Mouse (Mus musculus): ENCODE measurements around the gene Gm39566. TPM values are rescaled to one million over a fixed set of nuclear protein-coding genes. Genes with fewer than 3 reads are reported as not detected.

The Gm39566 gene
- polyA plus RNA-seq, 1 experiment from 2014 or later, result not detected

- Histone ChIP-seq H3K4me1 (ENCODE audit: control insufficient read depth, insufficient read depth, low read length) (peaks cover 15% of the 10 kb centered on the region), H3K4me3 (ENCODE audit: low read length) (peak within 1 kb of the TSS; percentile 89), H3K36me3 (ENCODE audit: control insufficient read depth, insufficient read depth, low read length) (no peaks in the 10 kb centered on the region), H3K9me3 (ENCODE audit: control insufficient read depth, low read length) (no peaks in the 10 kb centered on the region), H3K27ac (ENCODE audit: low read depth, low read length) (peak within 1 kb of the TSS; percentile 81), H3K27me3 (ENCODE audit: control insufficient read depth, insufficient read depth, low read length) (no peaks in the 10 kb centered on the region), H3K9ac (ENCODE audit: low read depth, low read length) (peak within 1 kb of the TSS; percentile 91), H3K4me2 (replicated peaks; ENCODE audit: low read depth, low read length) (peak within 1 kb of the TSS; percentile 85)
- 22% methylated on average over 32 of the region's 55 CpGs for WGBS
- peak; percentile 70 for ATAC-seq (ENCODE audit: low FRiP score, low TSS enrichment)
Measured at GRCm38 (mm10) chr11:69765221-69766125, 49.6 kb downstream of the Gm39566 start, which contains the start of gene Zbtb4. Zbtb4 (plus strand) TSS chr11:69765912.

- no peak overlapping the region for H3K4me2 ChIP-seq (replicated peaks; ENCODE audit: low read depth, low read length)
- no peak overlapping the region for H3K27ac ChIP-seq (ENCODE audit: low read depth, low read length)
- WGBS, result 71% methylated on average over 7 of the region's 7 CpGs
- H3K9me3 ChIP-seq (ENCODE audit: control insufficient read depth, low read length), result no peaks in the 10 kb centered on the region
- no peak for ATAC-seq (ENCODE audit: low FRiP score, low TSS enrichment)
- H3K27me3 ChIP-seq (ENCODE audit: control insufficient read depth, insufficient read depth, low read length), result no peaks in the 10 kb centered on the region
- H3K36me3 ChIP-seq (ENCODE audit: control insufficient read depth, insufficient read depth, low read length), result no peaks in the 10 kb centered on the region
- H3K9ac ChIP-seq (ENCODE audit: low read depth, low read length), result no peak overlapping the region
- H3K4me1 ChIP-seq (ENCODE audit: control insufficient read depth, insufficient read depth, low read length), result peaks cover 25% of the 10 kb centered on the region
- no peak overlapping the region for H3K4me3 ChIP-seq (ENCODE audit: low read length)
Measured at GRCm38 (mm10) chr11:69763551-69763950, 51.5 kb downstream of the Gm39566 start.

GRCm38 (mm10) chr11:69761868-69762267, 53.2 kb downstream of the Gm39566 start, which contains the start of gene Slc35g3:
Slc35g3 (minus strand) TSS chr11:69761968.
- no peak within 1 kb of the TSS for H3K27ac ChIP-seq (ENCODE audit: low read depth, low read length)
- no peak within 1 kb of the TSS for H3K4me3 ChIP-seq (ENCODE audit: low read length)
- WGBS, result 67% methylated on average over 1 of the region's 1 CpGs
- peaks cover 22% of the 10 kb centered on the region for H3K4me1 ChIP-seq (ENCODE audit: control insufficient read depth, insufficient read depth, low read length)
- H3K9me3 ChIP-seq (ENCODE audit: control insufficient read depth, low read length), result no peaks in the 10 kb centered on the region
- H3K4me2 ChIP-seq (replicated peaks; ENCODE audit: low read depth, low read length), result no peak within 1 kb of the TSS
- ATAC-seq (ENCODE audit: low FRiP score, low TSS enrichment), result no peak
- H3K9ac ChIP-seq (ENCODE audit: low read depth, low read length), result no peak within 1 kb of the TSS
- no peaks in the 10 kb centered on the region for H3K27me3 ChIP-seq (ENCODE audit: control insufficient read depth, insufficient read depth, low read length)
- no peaks in the 10 kb centered on the region for H3K36me3 ChIP-seq (ENCODE audit: control insufficient read depth, insufficient read depth, low read length)

Other genes with a start within 250 kb of the Gm39566 start
- gene Wrap53, start 235.0 kb downstream of the Gm39566 start, polyA plus RNA-seq (2014; fragmentation: Nextera tagmentation; extraction: Ambion mirVana), result 26.9 and 31.9 TPM in 2 replicates
- gene Trp53, start 234.9 kb downstream of the Gm39566 start, polyA plus RNA-seq (2014; fragmentation: Nextera tagmentation; extraction: Ambion mirVana), result 214 and 219 TPM in 2 replicates
- gene Atp1b2, start 209.4 kb downstream of the Gm39566 start, polyA plus RNA-seq (2014; fragmentation: Nextera tagmentation; extraction: Ambion mirVana), result 7.6 and 11.4 TPM in 2 replicates
- gene Shbg, start 197.4 kb downstream of the Gm39566 start, polyA plus RNA-seq (2014; fragmentation: Nextera tagmentation; extraction: Ambion mirVana), result not detected in 2 replicates
- gene Sat2, start 193.3 kb downstream of the Gm39566 start, polyA plus RNA-seq (2014; fragmentation: Nextera tagmentation; extraction: Ambion mirVana), result 16.9 and 22.6 TPM in 2 replicates
- gene Fxr2, start 182.3 kb downstream of the Gm39566 start, polyA plus RNA-seq (2014; fragmentation: Nextera tagmentation; extraction: Ambion mirVana), result 30.7 and 33.3 TPM in 2 replicates
- 0.51 TPM in 1 of 2 replicates, not detected in the other for gene Sox15, start 160.0 kb downstream of the Gm39566 start, polyA plus RNA-seq (2014; fragmentation: Nextera tagmentation; extraction: Ambion mirVana)
- gene Mpdu1, start 152.7 kb downstream of the Gm39566 start, polyA plus RNA-seq (2014; fragmentation: Nextera tagmentation; extraction: Ambion mirVana), result 42.3 and 71.8 TPM in 2 replicates
- gene Cd68, start 149.1 kb downstream of the Gm39566 start, polyA plus RNA-seq (2014; fragmentation: Nextera tagmentation; extraction: Ambion mirVana), result 8.5 and 10.5 TPM in 2 replicates
- gene Eif4a1, start 142.9 kb downstream of the Gm39566 start, polyA plus RNA-seq (2014; fragmentation: Nextera tagmentation; extraction: Ambion mirVana), result 729 and 1,177 TPM in 2 replicates
- 95.2 and 102 TPM in 2 replicates for gene Senp3, start 133.2 kb downstream of the Gm39566 start, polyA plus RNA-seq (2014; fragmentation: Nextera tagmentation; extraction: Ambion mirVana)
- gene Tnfsf13, start 129.5 kb downstream of the Gm39566 start, polyA plus RNA-seq (2014; fragmentation: Nextera tagmentation; extraction: Ambion mirVana), result 0.34 and 0.60 TPM in 2 replicates
- 6.9 and 8.6 TPM in 2 replicates for gene Tnfsf12, start 119.4 kb downstream of the Gm39566 start, polyA plus RNA-seq (2014; fragmentation: Nextera tagmentation; extraction: Ambion mirVana)
- gene Tnfsfm13, start 119.2 kb downstream of the Gm39566 start, polyA plus RNA-seq (2014; fragmentation: Nextera tagmentation; extraction: Ambion mirVana), result 4.6 and 4.9 TPM in 2 replicates
- 30.2 and 58.4 TPM in 2 replicates for gene Polr2a, start 56.7 kb downstream of the Gm39566 start, polyA plus RNA-seq (2014; fragmentation: Nextera tagmentation; extraction: Ambion mirVana)
- 0.23 and 0.36 TPM in 2 replicates for gene Slc35g3, start 53.3 kb downstream of the Gm39566 start, polyA plus RNA-seq (2014; fragmentation: Nextera tagmentation; extraction: Ambion mirVana)
- gene Zbtb4, start 49.4 kb downstream of the Gm39566 start, polyA plus RNA-seq (2014; fragmentation: Nextera tagmentation; extraction: Ambion mirVana), result 2.0 and 2.2 TPM in 2 replicates
- 4.6 and 6.5 TPM in 2 replicates for gene Chrnb1, start 19.4 kb downstream of the Gm39566 start, polyA plus RNA-seq (2014; fragmentation: Nextera tagmentation; extraction: Ambion mirVana)
- 1.7 and 1.9 TPM in 2 replicates for gene Fgf11, start 13.4 kb downstream of the Gm39566 start, polyA plus RNA-seq (2014; fragmentation: Nextera tagmentation; extraction: Ambion mirVana)
- 6.4 and 7.7 TPM in 2 replicates for gene Tmem102, start 9.7 kb downstream of the Gm39566 start, polyA plus RNA-seq (2014; fragmentation: Nextera tagmentation; extraction: Ambion mirVana)
- gene Spem2, start 3.2 kb upstream of the Gm39566 start, polyA plus RNA-seq (2014; fragmentation: Nextera tagmentation; extraction: Ambion mirVana), result not detected in 2 replicates
- 0.27 TPM in 1 of 2 replicates, not detected in the other for gene Spem1, start 6.9 kb upstream of the Gm39566 start, polyA plus RNA-seq (2014; fragmentation: Nextera tagmentation; extraction: Ambion mirVana)
- 7.8 and 8.5 TPM in 2 replicates for gene Nlgn2, start 22.5 kb upstream of the Gm39566 start, polyA plus RNA-seq (2014; fragmentation: Nextera tagmentation; extraction: Ambion mirVana)
- 354 and 512 TPM in 2 replicates for gene Tmem256, start 23.2 kb upstream of the Gm39566 start, polyA plus RNA-seq (2014; fragmentation: Nextera tagmentation; extraction: Ambion mirVana)
- gene Plscr3, start 31.1 kb upstream of the Gm39566 start, polyA plus RNA-seq (2014; fragmentation: Nextera tagmentation; extraction: Ambion mirVana), result 84.3 and 105 TPM in 2 replicates
- gene Tnk1, start 43.4 kb upstream of the Gm39566 start, polyA plus RNA-seq (2014; fragmentation: Nextera tagmentation; extraction: Ambion mirVana), result 2.3 and 4.9 TPM in 2 replicates
- gene Tmem95, start 62.7 kb upstream of the Gm39566 start, polyA plus RNA-seq (2014; fragmentation: Nextera tagmentation; extraction: Ambion mirVana), result not detected in 2 replicates
- gene Kctd11, start 66.1 kb upstream of the Gm39566 start, polyA plus RNA-seq (2014; fragmentation: Nextera tagmentation; extraction: Ambion mirVana), result 3.8 and 6.4 TPM in 2 replicates
- 0.20 and 0.28 TPM in 2 replicates for gene Acap1, start 80.2 kb upstream of the Gm39566 start, polyA plus RNA-seq (2014; fragmentation: Nextera tagmentation; extraction: Ambion mirVana)
- 12.4 and 15.1 TPM in 2 replicates for gene 2810408A11Rik, start 85.7 kb upstream of the Gm39566 start, polyA plus RNA-seq (2014; fragmentation: Nextera tagmentation; extraction: Ambion mirVana)
- 13.0 and 16.3 TPM in 2 replicates for gene Neurl4, start 85.8 kb upstream of the Gm39566 start, polyA plus RNA-seq (2014; fragmentation: Nextera tagmentation; extraction: Ambion mirVana)
- gene Gps2, start 98.6 kb upstream of the Gm39566 start, polyA plus RNA-seq (2014; fragmentation: Nextera tagmentation; extraction: Ambion mirVana), result 73.4 and 82.0 TPM in 2 replicates
- 2,108 and 2,169 TPM in 2 replicates for gene Eif5a, start 106.7 kb upstream of the Gm39566 start, polyA plus RNA-seq (2014; fragmentation: Nextera tagmentation; extraction: Ambion mirVana)
- 10.1 and 10.7 TPM in 2 replicates for gene Ybx2, start 120.5 kb upstream of the Gm39566 start, polyA plus RNA-seq (2014; fragmentation: Nextera tagmentation; extraction: Ambion mirVana)
- 11.7 and 14.1 TPM in 2 replicates for gene Slc2a4, start 132.9 kb upstream of the Gm39566 start, polyA plus RNA-seq (2014; fragmentation: Nextera tagmentation; extraction: Ambion mirVana)
- gene Cldn7, start 149.5 kb upstream of the Gm39566 start, polyA plus RNA-seq (2014; fragmentation: Nextera tagmentation; extraction: Ambion mirVana), result 117 and 132 TPM in 2 replicates
- gene Ctdnep1, start 165.9 kb upstream of the Gm39566 start, polyA plus RNA-seq (2014; fragmentation: Nextera tagmentation; extraction: Ambion mirVana), result 34.5 and 50.1 TPM in 2 replicates
- gene Elp5, start 167.2 kb upstream of the Gm39566 start, polyA plus RNA-seq (2014; fragmentation: Nextera tagmentation; extraction: Ambion mirVana), result 117 and 141 TPM in 2 replicates
- gene Gabarap, start 175.8 kb upstream of the Gm39566 start, polyA plus RNA-seq (2014; fragmentation: Nextera tagmentation; extraction: Ambion mirVana), result 426 and 499 TPM in 2 replicates
- gene Phf23, start 180.5 kb upstream of the Gm39566 start, polyA plus RNA-seq (2014; fragmentation: Nextera tagmentation; extraction: Ambion mirVana), result 48.5 and 63.1 TPM in 2 replicates
- gene Dvl2, start 185.3 kb upstream of the Gm39566 start, polyA plus RNA-seq (2014; fragmentation: Nextera tagmentation; extraction: Ambion mirVana), result 28.2 and 34.9 TPM in 2 replicates
- 41.1 and 58.4 TPM in 2 replicates for gene Acadvl, start 200.1 kb upstream of the Gm39566 start, polyA plus RNA-seq (2014; fragmentation: Nextera tagmentation; extraction: Ambion mirVana)
- 13.2 and 16.4 TPM in 2 replicates for gene Dlg4, start 201.6 kb upstream of the Gm39566 start, polyA plus RNA-seq (2014; fragmentation: Nextera tagmentation; extraction: Ambion mirVana)
- 2.0 and 2.4 TPM in 2 replicates for gene Asgr1, start 238.8 kb upstream of the Gm39566 start, polyA plus RNA-seq (2014; fragmentation: Nextera tagmentation; extraction: Ambion mirVana)

Data from kidney, embryonic 14.5 days (tissue).